Mouse (Mus musculus): ENCODE measurements at regions not wholly inside any gene's neighbourhood (a gene's known extent, or its start where the extent isn't known, plus 50 kb on each side); places are given as distances from the start of the nearest gene placed in this dataset.
"Not testable (repeated sequence)": the region's sequence is repeated elsewhere in the genome, so short reads cannot be mapped to it uniquely, and the experiment has no call there.

- no peak for DNase-seq (ENCODE audit: low spot score)
These were observed 222.0 kb downstream of the Plxna1 start for GRCm38 (mm10) chr6:89140469-89140868.

GRCm38 (mm10) chr6:89153027-89153662 is 209.3 kb downstream of the Plxna1 start:
- no peak for DNase-seq (ENCODE audit: low spot score)

GRCm38 (mm10) chr6:89157501-89157900 is 204.9 kb downstream of the Plxna1 start:
- no peak for DNase-seq (ENCODE audit: low spot score)

GRCm38 (mm10) chr6:89160051-89160450 is 202.4 kb downstream of the Plxna1 start:
- no peak for DNase-seq (ENCODE audit: low spot score)

- DNase-seq (ENCODE audit: low spot score): no peak
These were observed 200.7 kb downstream of the Plxna1 start for GRCm38 (mm10) chr6:89161746-89162145.

GRCm38 (mm10) chr6:89169520-89169919 is 192.9 kb downstream of the Plxna1 start:
- DNase-seq (ENCODE audit: low spot score): peak; percentile 26

- not testable (repeated sequence) for DNase-seq (ENCODE audit: low spot score)
These were observed 177.5 kb downstream of the Plxna1 start for GRCm38 (mm10) chr6:89184920-89185319.

- not testable (repeated sequence) for DNase-seq (ENCODE audit: low spot score)
These were observed 161.7 kb downstream of the Plxna1 start for GRCm38 (mm10) chr6:89200514-89201284.

GRCm38 (mm10) chr6:89215021-89215420 is 147.4 kb downstream of the Plxna1 start:
- DNase-seq (ENCODE audit: low spot score): no peak

- DNase-seq (ENCODE audit: low spot score): no peak
These were observed 126.9 kb downstream of the Plxna1 start for GRCm38 (mm10) chr6:89235416-89236075.

- DNase-seq (ENCODE audit: low spot score): no peak
These were observed 126.2 kb downstream of the Plxna1 start for GRCm38 (mm10) chr6:89236226-89236625.

GRCm38 (mm10) chr6:89236892-89237646 is 125.4 kb downstream of the Plxna1 start:
- DNase-seq (ENCODE audit: low spot score): no peak

GRCm38 (mm10) chr6:89238871-89239270 is 123.5 kb downstream of the Plxna1 start:
- DNase-seq (ENCODE audit: low spot score): no peak

GRCm38 (mm10) chr6:89239511-89239910 is 122.9 kb downstream of the Plxna1 start:
- DNase-seq (ENCODE audit: low spot score): no peak

GRCm38 (mm10) chr6:89240168-89240705 is 122.2 kb downstream of the Plxna1 start:
- no peak for DNase-seq (ENCODE audit: low spot score)

- DNase-seq (ENCODE audit: low spot score): peak; percentile 26
These were observed 119.8 kb downstream of the Plxna1 start for GRCm38 (mm10) chr6:89242371-89243288.

- no peak for DNase-seq (ENCODE audit: low spot score)
These were observed 116.9 kb downstream of the Plxna1 start for GRCm38 (mm10) chr6:89245506-89245905.

GRCm38 (mm10) chr6:89246261-89246660 is 116.2 kb downstream of the Plxna1 start:
- no peak for DNase-seq (ENCODE audit: low spot score)

- no peak for DNase-seq (ENCODE audit: low spot score)
These were observed 113.8 kb downstream of the Plxna1 start for GRCm38 (mm10) chr6:89248574-89248973.

GRCm38 (mm10) chr6:89249303-89249702 is 113.1 kb downstream of the Plxna1 start:
- DNase-seq (ENCODE audit: low spot score): no peak

GRCm38 (mm10) chr6:89251641-89252040 is 110.8 kb downstream of the Plxna1 start:
- no peak for DNase-seq (ENCODE audit: low spot score)

All from yolk sac, embryonic 10.5 days (tissue).